Mouse (Mus musculus): ENCODE measurements around the gene Kcnj8.

- TF ChIP-seq GATA1 (IDR thresholded peaks at IDR 0.05; ENCODE audit: borderline replicate concordance, low read length) (no peak), FLI1 (IDR thresholded peaks at IDR 0.05; ENCODE audit: low read length) (no peak)
Observed at GRCm38 (mm10) chr6:142551482-142551881, 19.9 kb downstream of the Kcnj8 start.
